Comparison of ENCODE assay signal across 24 mouse cellular contexts in genomic region chr12:98536760-98537159, GRCm38 (mm10). TPM values are rescaled to one million over a fixed set of nuclear protein-coding genes. Genes with fewer than 3 reads are reported as not detected.
DNase-seq lines count a peak whose midpoint lies in the region; ATAC-seq and TF ChIP-seq lines count a peak whose summit lies in the region.
"Had no signal": no experiment of that assay in that cellular context is flagged by ENCODE, and none has a peak within 500 bp of the region (broad histone marks: within the 10 kb centered on the region; RNA-seq: fewer than 3 reads in every experiment).

No protein-coding gene starts in this region.

- no peak for ATAC-seq in granulocyte monocyte progenitor cell, adult 5-6 weeks (replicated peaks; ENCODE audit: poor library complexity, severe bottlenecking)
- ATAC-seq: intestine, embryonic 15.5 days; liver, postnatal 0 days; midbrain, embryonic 13.5 days had no signal

- intact Hi-C loops in heart, postnatal 36 days (cut with DNase I): no loop called here
- intact Hi-C loops in gastrocnemius, postnatal 14 days (cut with DNase I; ENCODE audit: low total_unique reads): no loop called here

- no peaks in the 10 kb centered on the region for H3K36me3 ChIP-seq in heart, embryonic 10.5 days
- H3K36me3 ChIP-seq: embryonic facial prominence, embryonic 12.5 days; heart, embryonic 15.5 days; hindbrain, embryonic 15.5 days; intestine, embryonic 15.5 days; limb, embryonic 12.5 days; neural tube, embryonic 13.5 days had no signal

- no peak overlapping the region for H3K4me3 ChIP-seq in heart, embryonic 10.5 days
- H3K4me3 ChIP-seq: embryonic facial prominence, embryonic 12.5 days; forebrain, embryonic 12.5 days; heart, embryonic 15.5 days; hindbrain, embryonic 15.5 days; intestine, embryonic 15.5 days; limb, embryonic 12.5 days; midbrain, embryonic 13.5 days; myocyte; neural tube, embryonic 13.5 days had no signal

- peak; percentile 13 for DNase-seq in heart, embryonic 10.5 days (ENCODE audit: low spot score)
- no peak for DNase-seq in heart, postnatal 36 days
- peak; percentile 25 for DNase-seq in 416B (ENCODE audit: low read depth)
- peak; percentile 39 for DNase-seq in brain, embryonic 14.5 days (ENCODE audit: low read depth)
- peak; percentile 19 for DNase-seq in lung, postnatal 25 days (ENCODE audit: low spot score)
- DNase-seq in gastrocnemius, postnatal 14 days: no peak
- DNase-seq: adrenal gland, postnatal 36 days; gastrocnemius, postnatal 10 days; heart, postnatal 4 days; kidney, adult 8-10 months; kidney, postnatal 14 days; liver, postnatal 0 days; right cerebral cortex, postnatal 4 days; thymus, postnatal 25 days had no signal

- no peaks in the 10 kb centered on the region for H3K9me3 ChIP-seq in heart, embryonic 10.5 days
- H3K9me3 ChIP-seq: embryonic facial prominence, embryonic 12.5 days; forebrain, embryonic 12.5 days; heart, embryonic 15.5 days; hindbrain, embryonic 15.5 days; intestine, embryonic 15.5 days; limb, embryonic 12.5 days; midbrain, embryonic 13.5 days; neural tube, embryonic 13.5 days had no signal

- no peak for TF ChIP-seq CTCF in brain, embryonic 14.5 days (IDR thresholded peaks at IDR 0.05; ENCODE audit: borderline replicate concordance, extremely low read depth, insufficient read depth, insufficient read length)

- no peak for TF ChIP-seq POLR2A in brain, embryonic 14.5 days (IDR thresholded peaks at IDR 0.05; ENCODE audit: borderline replicate concordance, extremely low read depth, insufficient read depth, insufficient read length, poor library complexity, severe bottlenecking)

- no peaks in the 10 kb centered on the region for H3K4me1 ChIP-seq in heart, embryonic 10.5 days
- H3K4me1 ChIP-seq: embryonic facial prominence, embryonic 12.5 days; heart, embryonic 15.5 days; hindbrain, embryonic 15.5 days; intestine, embryonic 15.5 days; limb, embryonic 12.5 days had no signal

- H3K27ac ChIP-seq in heart, embryonic 10.5 days: no peak overlapping the region
- H3K27ac ChIP-seq: embryonic facial prominence, embryonic 12.5 days; forebrain, embryonic 12.5 days; heart, embryonic 15.5 days; hindbrain, embryonic 15.5 days; intestine, embryonic 15.5 days; limb, embryonic 12.5 days; midbrain, embryonic 13.5 days; neural tube, embryonic 13.5 days had no signal

- WGBS in heart, embryonic 10.5 days: 80% methylated on average over 5 of the region's 5 CpGs

- H3K27me3 ChIP-seq in heart, embryonic 10.5 days (ENCODE audit: insufficient read depth, poor library complexity, severe bottlenecking): no peaks in the 10 kb centered on the region
- H3K27me3 ChIP-seq: embryonic facial prominence, embryonic 12.5 days; forebrain, embryonic 12.5 days; heart, embryonic 15.5 days; hindbrain, embryonic 15.5 days; intestine, embryonic 15.5 days; limb, embryonic 12.5 days; midbrain, embryonic 13.5 days; neural tube, embryonic 13.5 days had no signal

RNA-seq across cellular contexts. Expression of gene Kcnk10, which starts 41.4 kb away (rescaled TPM):
- 0.28 and 0.62 TPM in 2 replicates for polyA plus RNA-seq in heart, embryonic 10.5 days (2016; fragmentation: Nextera tagmentation; extraction: Ambion mirVana)
- total RNA-seq in heart, postnatal 36 days (2021): under 1 TPM in 1 of 2 experiments, not detected in 1; 0.22 TPM
- 15.1 and 20.9 TPM in 2 replicates for polyA plus RNA-seq in brain, embryonic 14.5 days (2012; rRNA removed)
- total RNA-seq in gastrocnemius, postnatal 14 days (2021): under 1 TPM in 1 of 2 experiments, not detected in 1; 0.07 TPM
- total RNA-seq in granulocyte monocyte progenitor cell, adult 5-6 weeks (2014; fragmentation: Nextera tagmentation): not detected in 2 replicates
- not detected in 2 replicates for total RNA-seq in granulocyte monocyte progenitor cell, adult 5-6 weeks (2017)
- total RNA-seq: heart, postnatal 4 days had no signal
- polyA plus RNA-seq: myocyte had no signal

Comparison
In these comparisons a context has a peak if more than half of its experiments do, and no peak if none do; other contexts are left out.
1. DNase-seq: peak in heart, embryonic 10.5 days (single experiment), 416B (single experiment), brain, embryonic 14.5 days (single experiment) and lung, postnatal 25 days (single experiment); none in heart, postnatal 36 days (0 of 2) and gastrocnemius, postnatal 14 days (single experiment).